Mouse (Mus musculus): ENCODE data around the gene Hhipl1. TPM values are rescaled to one million over a fixed set of nuclear protein-coding genes. Genes with fewer than 3 reads are reported as not detected.
A peak's percentile ranks its signal among the peaks of the same experiment; 100 is the strongest.

Hhipl1 gene
- polyA plus RNA-seq, 1 experiment from 2014 or later: 0.43 TPM

DNA sequence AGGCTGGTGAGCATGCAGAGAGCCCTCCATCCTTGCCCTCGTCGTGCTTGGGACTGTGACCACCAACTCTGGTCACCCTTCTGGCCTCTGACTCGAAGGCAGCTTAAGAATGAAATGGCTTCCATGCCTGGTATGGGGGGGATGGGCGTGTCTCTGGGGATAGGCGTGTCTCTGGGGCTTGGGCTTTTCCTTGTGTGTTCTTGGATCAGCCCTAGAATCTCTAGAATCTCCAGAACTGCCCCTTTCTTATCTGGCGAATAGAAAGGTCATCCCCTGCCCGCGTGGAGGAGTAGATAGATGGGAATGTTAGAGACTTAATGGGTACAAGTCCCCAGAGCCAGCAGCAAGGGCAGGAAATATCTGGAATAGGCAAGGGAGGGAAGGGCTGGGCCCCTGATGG, 14.0 kb downstream of the Hhipl1 start:
- Histone ChIP-seq H3K27me3 (ENCODE audit: control insufficient read depth, insufficient read depth, low read length) (peaks cover 50% of the 10 kb centered on the region), H3K27ac (replicated peaks; ENCODE audit: low read depth, low read length) (no peak overlapping the region), H3K4me3 (ENCODE audit: low read depth, low read length) (no peak overlapping the region), H3K9ac (replicated peaks; ENCODE audit: low read length) (no peak overlapping the region), H3K9me3 (replicated peaks; ENCODE audit: control insufficient read depth, low read length) (no peaks in the 10 kb centered on the region), H3K36me3 (replicated peaks; ENCODE audit: control insufficient read depth, insufficient read depth, low read depth, low read length) (no peaks in the 10 kb centered on the region), H3K4me1 (ENCODE audit: control insufficient read depth, insufficient read depth, low read length) (peaks cover 6% of the 10 kb centered on the region), H3K4me2 (ENCODE audit: low read depth, low read length) (no peak overlapping the region)
- DNase-seq (ENCODE audit: low spot score) (no peak), ATAC-seq (replicated peaks; ENCODE audit: insufficient number of reproducible peaks, low FRiP score, low TSS enrichment, low read depth) (no peak)
- 10% methylated on average over 8 of the region's 8 CpGs for WGBS

DNA sequence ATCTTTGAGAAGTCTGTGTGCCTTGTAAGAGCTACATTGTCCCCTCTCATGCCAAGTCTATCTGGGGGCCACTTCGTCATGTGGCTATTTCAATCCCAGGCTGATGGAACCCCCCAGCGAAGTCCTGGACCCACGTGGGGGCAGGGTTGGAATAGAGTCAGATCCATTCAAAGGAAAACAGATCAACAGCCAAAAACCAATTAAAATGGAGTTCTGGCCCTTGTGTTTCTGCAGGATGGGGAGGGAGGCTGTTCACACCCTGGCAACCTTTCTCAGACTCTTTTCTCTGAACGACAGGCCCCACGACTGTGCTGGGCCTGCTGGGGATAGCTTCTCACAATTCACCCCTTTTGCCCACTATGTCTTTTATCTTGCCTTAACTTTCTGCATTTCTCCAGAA, 20.3 kb downstream of the Hhipl1 start:
- Histone ChIP-seq H3K9ac (replicated peaks; ENCODE audit: low read length) (no peak overlapping the region), H3K36me3 (replicated peaks; ENCODE audit: control insufficient read depth, insufficient read depth, low read depth, low read length) (no peaks in the 10 kb centered on the region), H3K4me1 (ENCODE audit: control insufficient read depth, insufficient read depth, low read length) (peaks cover 8% of the 10 kb centered on the region), H3K27ac (replicated peaks; ENCODE audit: low read depth, low read length) (no peak overlapping the region), H3K27me3 (ENCODE audit: control insufficient read depth, insufficient read depth, low read length) (peaks cover 24% of the 10 kb centered on the region), H3K4me3 (ENCODE audit: low read depth, low read length) (no peak overlapping the region), H3K4me2 (ENCODE audit: low read depth, low read length) (no peak overlapping the region), H3K9me3 (replicated peaks; ENCODE audit: control insufficient read depth, low read length) (no peaks in the 10 kb centered on the region)
- no peak for DNase-seq (ENCODE audit: low spot score)
- 58% methylated on average over 5 of the region's 5 CpGs for WGBS
- no peak for ATAC-seq (replicated peaks; ENCODE audit: insufficient number of reproducible peaks, low FRiP score, low TSS enrichment, low read depth)

DNA sequence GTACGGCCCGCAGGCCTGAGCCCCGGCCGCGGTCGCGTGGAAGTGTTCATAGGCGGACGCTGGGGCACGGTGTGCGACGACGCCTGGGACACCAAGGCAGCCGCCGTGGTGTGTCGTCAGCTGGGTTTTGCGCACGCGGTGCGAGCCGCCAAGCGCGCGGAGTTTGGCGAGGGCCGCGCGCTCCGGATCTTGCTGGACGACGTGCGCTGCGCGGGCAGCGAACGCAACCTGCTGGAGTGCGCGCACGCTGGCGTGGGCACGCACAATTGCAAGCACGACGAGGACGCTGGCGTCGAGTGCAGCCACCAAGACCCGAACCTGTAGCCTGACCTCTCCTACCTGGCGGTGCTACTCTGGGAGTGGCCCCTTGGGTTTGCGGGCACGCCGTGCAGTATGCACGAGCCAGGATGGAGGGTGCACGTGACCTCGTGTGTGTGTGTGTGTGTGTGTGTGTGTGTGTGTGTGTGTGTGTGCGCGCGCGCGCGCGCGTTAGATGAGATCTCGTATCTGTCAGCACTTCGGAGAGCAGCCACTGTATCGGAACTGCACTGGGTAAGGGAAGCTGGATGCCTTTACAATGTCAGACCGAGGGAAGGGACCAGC, 21.9 kb downstream of the Hhipl1 start:
- under 1% methylated on average over 66 of the region's 66 CpGs for WGBS
- DNase-seq (ENCODE audit: low spot score) (peak; percentile 67), ATAC-seq (replicated peaks; ENCODE audit: insufficient number of reproducible peaks, low FRiP score, low TSS enrichment, low read depth) (no peak)
- peaks cover 8% of the 10 kb centered on the region for H3K4me1 ChIP-seq (ENCODE audit: control insufficient read depth, insufficient read depth, low read length)
- H3K36me3 ChIP-seq (replicated peaks; ENCODE audit: control insufficient read depth, insufficient read depth, low read depth, low read length): no peaks in the 10 kb centered on the region
- H3K4me2 ChIP-seq (ENCODE audit: low read depth, low read length): peak overlapping the region; percentile 70
- H3K9ac ChIP-seq (replicated peaks; ENCODE audit: low read length): peak overlapping the region; percentile 50
- no peak overlapping the region for H3K27ac ChIP-seq (replicated peaks; ENCODE audit: low read depth, low read length)
- H3K9me3 ChIP-seq (replicated peaks; ENCODE audit: control insufficient read depth, low read length): no peaks in the 10 kb centered on the region
- peak overlapping the region; percentile 36 for H3K4me3 ChIP-seq (ENCODE audit: low read depth, low read length)
- H3K27me3 ChIP-seq (ENCODE audit: control insufficient read depth, insufficient read depth, low read length): peaks cover 24% of the 10 kb centered on the region

DNA sequence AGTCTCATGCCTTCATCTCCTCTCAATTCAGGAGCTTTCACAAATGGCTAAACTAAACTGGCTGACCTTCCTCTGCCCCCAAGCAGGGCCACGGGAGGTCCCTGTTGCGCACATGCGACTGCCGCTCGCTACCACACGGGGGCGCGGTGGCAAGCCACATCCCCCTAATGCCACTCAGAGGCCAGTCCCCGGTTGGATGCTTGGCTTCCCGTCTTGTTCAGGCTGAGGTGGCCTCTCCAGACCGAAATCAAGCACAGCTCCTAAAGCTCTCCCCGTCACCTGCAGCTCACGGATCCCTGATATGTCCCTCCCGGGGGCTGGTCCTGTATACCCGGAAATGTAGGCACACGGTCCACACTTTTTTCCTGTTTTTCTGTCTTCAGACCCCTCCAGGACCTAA, 27.0 kb downstream of the Hhipl1 start:
- Histone ChIP-seq H3K9me3 (replicated peaks; ENCODE audit: control insufficient read depth, low read length) (no peaks in the 10 kb centered on the region), H3K4me2 (ENCODE audit: low read depth, low read length) (peak overlapping the region; percentile 87), H3K9ac (replicated peaks; ENCODE audit: low read length) (no peak overlapping the region), H3K36me3 (replicated peaks; ENCODE audit: control insufficient read depth, insufficient read depth, low read depth, low read length) (no peaks in the 10 kb centered on the region), H3K4me1 (ENCODE audit: control insufficient read depth, insufficient read depth, low read length) (peaks cover 4% of the 10 kb centered on the region; the same call in 1 of the 2 replicates), H3K4me3 (ENCODE audit: low read depth, low read length) (peak overlapping the region; percentile 51), H3K27me3 (ENCODE audit: control insufficient read depth, insufficient read depth, low read length) (peaks cover 13% of the 10 kb centered on the region), H3K27ac (replicated peaks; ENCODE audit: low read depth, low read length) (no peak overlapping the region)
- ATAC-seq (replicated peaks; ENCODE audit: insufficient number of reproducible peaks, low FRiP score, low TSS enrichment, low read depth) (peak; percentile 35; the same call in 1 of the 2 replicates), DNase-seq (ENCODE audit: low spot score) (peak; percentile 87)
- under 1% methylated on average over 16 of the region's 16 CpGs for WGBS

DNA sequence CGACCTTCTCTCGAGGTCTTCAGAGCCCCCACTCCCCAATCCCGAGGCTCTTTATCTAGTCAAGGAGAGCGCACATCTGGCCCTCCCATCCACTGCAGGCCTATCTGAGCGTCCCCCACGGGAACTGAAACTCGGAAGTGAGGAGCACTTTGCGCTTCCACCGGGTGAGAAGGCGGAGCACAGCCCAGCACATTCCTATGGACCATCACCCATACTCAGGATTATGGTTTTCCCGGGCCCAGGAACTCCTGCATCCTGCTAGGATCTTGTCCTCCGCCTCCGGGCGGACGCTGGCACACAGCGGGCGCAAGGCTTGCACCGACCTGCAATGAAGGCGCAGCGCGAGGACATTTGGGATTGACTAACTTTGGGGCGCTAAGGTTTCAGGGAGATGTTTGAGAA, 27.4 kb downstream of the Hhipl1 start:
- peaks cover 2% of the 10 kb centered on the region; the same call in 1 of the 2 replicates for H3K4me1 ChIP-seq (ENCODE audit: control insufficient read depth, insufficient read depth, low read length)
- H3K27ac ChIP-seq (replicated peaks; ENCODE audit: low read depth, low read length): no peak overlapping the region
- H3K9ac ChIP-seq (replicated peaks; ENCODE audit: low read length): no peak overlapping the region
- H3K4me3 ChIP-seq (ENCODE audit: low read depth, low read length): peak overlapping the region; percentile 51
- no peak for DNase-seq (ENCODE audit: low spot score)
- WGBS: 2% methylated on average over 22 of the region's 22 CpGs
- H3K27me3 ChIP-seq (ENCODE audit: control insufficient read depth, insufficient read depth, low read length): peaks cover 10% of the 10 kb centered on the region
- no peaks in the 10 kb centered on the region for H3K36me3 ChIP-seq (replicated peaks; ENCODE audit: control insufficient read depth, insufficient read depth, low read depth, low read length)
- H3K4me2 ChIP-seq (ENCODE audit: low read depth, low read length): peak overlapping the region; percentile 87
- ATAC-seq (replicated peaks; ENCODE audit: insufficient number of reproducible peaks, low FRiP score, low TSS enrichment, low read depth): peak; percentile 12
- H3K9me3 ChIP-seq (replicated peaks; ENCODE audit: control insufficient read depth, low read length): no peaks in the 10 kb centered on the region

DNA sequence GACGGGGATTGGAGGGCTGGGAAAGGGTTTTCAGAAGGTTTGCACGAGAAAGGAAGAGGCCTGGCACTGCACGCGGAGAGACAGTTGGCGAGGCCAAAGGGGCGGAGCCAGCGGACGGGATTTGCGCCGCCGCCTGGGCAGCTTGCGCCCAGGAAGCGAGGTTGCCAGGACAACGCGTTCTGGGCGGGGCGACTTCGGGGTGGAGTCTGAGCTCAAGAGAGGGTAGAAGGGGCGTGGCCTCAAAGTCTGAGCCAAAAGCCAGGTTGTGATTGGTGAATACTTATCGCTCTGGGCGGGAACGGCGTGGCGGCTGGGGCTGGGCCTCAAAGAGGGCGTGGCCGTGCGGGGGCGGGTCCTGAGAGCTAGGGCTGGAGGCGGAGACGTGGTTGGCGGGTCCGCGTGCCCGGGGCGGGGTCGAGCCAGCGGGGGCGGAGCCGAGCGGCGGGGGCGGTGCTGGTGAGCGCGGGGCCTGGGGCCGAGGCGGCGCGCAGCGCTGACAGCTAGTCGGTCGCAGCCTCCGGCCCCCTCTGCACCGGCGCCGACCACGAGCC, 27.9 kb downstream of the Hhipl1 start, which contains the start of gene Cyp46a1:
TSS of gene Cyp46a1 (plus strand) at position 487 of the 551 bp plus-strand sequence.
- Histone ChIP-seq H3K4me3 (ENCODE audit: low read depth, low read length) (peak within 1 kb of the TSS; percentile 51), H3K27ac (replicated peaks; ENCODE audit: low read depth, low read length) (no peak within 1 kb of the TSS), H3K4me1 (ENCODE audit: control insufficient read depth, insufficient read depth, low read length) (peaks cover 7% of the 10 kb centered on the region), H3K9me3 (replicated peaks; ENCODE audit: control insufficient read depth, low read length) (no peaks in the 10 kb centered on the region), H3K4me2 (ENCODE audit: low read depth, low read length) (peak within 1 kb of the TSS; percentile 94), H3K36me3 (replicated peaks; ENCODE audit: control insufficient read depth, insufficient read depth, low read depth, low read length) (no peaks in the 10 kb centered on the region), H3K27me3 (ENCODE audit: control insufficient read depth, insufficient read depth, low read length) (peaks cover 5% of the 10 kb centered on the region), H3K9ac (replicated peaks; ENCODE audit: low read length) (peak within 1 kb of the TSS; percentile 29)
- peak; percentile 83 for ATAC-seq (replicated peaks; ENCODE audit: insufficient number of reproducible peaks, low FRiP score, low TSS enrichment, low read depth)
- WGBS: under 1% methylated on average over 42 of the region's 56 CpGs
- peak; percentile 100 for DNase-seq (ENCODE audit: low spot score)

DNA sequence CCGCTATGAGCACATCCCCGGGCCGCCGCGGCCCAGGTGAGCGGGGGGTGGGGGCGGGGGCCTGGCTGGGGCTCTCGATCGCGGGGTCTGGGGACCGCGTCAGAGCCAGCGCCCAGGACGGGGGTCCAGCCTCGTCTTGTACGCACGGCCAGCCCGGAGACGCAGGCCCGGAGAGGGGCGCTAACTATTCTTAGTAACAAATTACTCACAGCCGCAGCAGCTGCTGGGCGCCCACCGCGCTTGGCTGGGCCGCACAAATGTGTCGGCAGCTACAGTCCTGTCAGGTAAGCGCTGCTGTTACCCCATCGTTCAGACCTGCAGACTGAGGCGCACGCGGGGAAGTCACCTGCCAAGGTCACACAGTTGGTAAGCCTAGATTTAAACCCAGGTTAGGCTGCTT, 28.5 kb downstream of the Hhipl1 start:
- ATAC-seq (replicated peaks; ENCODE audit: insufficient number of reproducible peaks, low FRiP score, low TSS enrichment, low read depth): peak; percentile 55
- WGBS: 2% methylated on average over 31 of the region's 32 CpGs
- no peaks in the 10 kb centered on the region for H3K9me3 ChIP-seq (replicated peaks; ENCODE audit: control insufficient read depth, low read length)
- H3K4me2 ChIP-seq (ENCODE audit: low read depth, low read length): peak overlapping the region; percentile 94
- no peaks in the 10 kb centered on the region for H3K36me3 ChIP-seq (replicated peaks; ENCODE audit: control insufficient read depth, insufficient read depth, low read depth, low read length)
- H3K27me3 ChIP-seq (ENCODE audit: control insufficient read depth, insufficient read depth, low read length): peaks cover 3% of the 10 kb centered on the region
- H3K4me1 ChIP-seq (ENCODE audit: control insufficient read depth, insufficient read depth, low read length): peaks cover 7% of the 10 kb centered on the region
- peak overlapping the region; percentile 51 for H3K4me3 ChIP-seq (ENCODE audit: low read depth, low read length)
- peak overlapping the region; percentile 29 for H3K9ac ChIP-seq (replicated peaks; ENCODE audit: low read length)
- DNase-seq (ENCODE audit: low spot score): no peak
- H3K27ac ChIP-seq (replicated peaks; ENCODE audit: low read depth, low read length): no peak overlapping the region

DNA sequence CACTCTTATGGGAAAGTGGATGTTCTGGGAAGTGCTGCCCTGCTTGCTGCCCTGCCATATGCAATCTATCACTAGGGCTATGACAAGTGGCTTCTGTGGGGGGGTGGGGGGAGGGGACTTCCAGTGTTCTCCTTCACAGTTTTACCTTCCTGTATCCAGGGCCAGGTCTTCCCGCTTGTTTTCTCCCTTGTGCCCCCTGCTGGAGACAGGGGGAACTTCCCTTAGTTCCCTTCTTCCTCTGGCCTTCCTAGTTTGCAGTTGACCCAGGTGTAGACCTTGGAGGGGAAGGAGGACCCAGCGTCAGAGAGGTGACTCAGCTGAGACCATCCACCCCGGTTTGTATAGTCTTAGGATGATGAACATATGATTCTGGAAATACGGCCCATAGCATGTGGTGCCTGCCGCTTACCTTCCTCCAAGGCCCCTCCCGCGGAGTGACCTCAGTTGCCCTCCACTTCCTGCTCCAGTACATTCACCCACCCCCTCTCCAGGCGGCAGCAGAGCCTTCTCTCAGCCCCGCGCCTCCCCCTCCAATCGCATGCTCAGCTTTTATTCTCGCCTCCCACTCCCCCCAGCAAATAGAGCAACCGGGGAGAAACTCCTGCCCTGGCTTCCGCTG, 32.6 kb downstream of the Hhipl1 start:
- DNase-seq (ENCODE audit: low spot score) (peak; percentile 71), ATAC-seq (replicated peaks; ENCODE audit: insufficient number of reproducible peaks, low FRiP score, low TSS enrichment, low read depth) (no peak)
- 12% methylated on average over 14 of the region's 14 CpGs for WGBS
- Histone ChIP-seq H3K4me3 (ENCODE audit: low read depth, low read length) (no peak overlapping the region), H3K9ac (replicated peaks; ENCODE audit: low read length) (no peak overlapping the region), H3K36me3 (replicated peaks; ENCODE audit: control insufficient read depth, insufficient read depth, low read depth, low read length) (no peaks in the 10 kb centered on the region), H3K27me3 (ENCODE audit: control insufficient read depth, insufficient read depth, low read length) (peaks cover 3% of the 10 kb centered on the region), H3K9me3 (replicated peaks; ENCODE audit: control insufficient read depth, low read length) (no peaks in the 10 kb centered on the region), H3K4me2 (ENCODE audit: low read depth, low read length) (no peak overlapping the region; the same call in 1 of the 2 replicates), H3K27ac (replicated peaks; ENCODE audit: low read depth, low read length) (no peak overlapping the region), H3K4me1 (ENCODE audit: control insufficient read depth, insufficient read depth, low read length) (peaks cover 7% of the 10 kb centered on the region)
